Mouse (Mus musculus): ENCODE data around the gene Vmn1r204. TPM values are rescaled to one million over a fixed set of nuclear protein-coding genes. Genes with fewer than 3 reads are reported as not detected.
"Not testable (repeated sequence)": the region's sequence is repeated elsewhere in the genome, so short reads cannot be mapped to it uniquely, and the experiment has no call there.

Vmn1r204 gene
- not detected for polyA plus RNA-seq (2017; shearing (Covaris generic))

GRCm38 (mm10) chr13:22552898-22553297 lies at the start of gene Vmn1r204:
TSS of gene Vmn1r204 (plus strand) at chr13:22553198.
- ATAC-seq = not testable (repeated sequence)

- no peak for ATAC-seq
Observed at GRCm38 (mm10) chr13:22505281-22505680, 47.7 kb upstream of the Vmn1r204 start, which contains the start of gene Vmn1r202. TSS of gene Vmn1r202 (minus strand) at chr13:22505381.

- ATAC-seq = no peak
Observed at GRCm38 (mm10) chr13:22517814-22518213, 35.2 kb upstream of the Vmn1r204 start, which contains the start of gene Vmn1r203. TSS of gene Vmn1r203 (plus strand) at chr13:22518114.

- not testable (repeated sequence) for ATAC-seq
Observed at GRCm38 (mm10) chr13:22574911-22575310, 21.9 kb downstream of the Vmn1r204 start.

GRCm38 (mm10) chr13:22583336-22583735 lies 30.3 kb downstream of the Vmn1r204 start:
- not testable (repeated sequence) for ATAC-seq

GRCm38 (mm10) chr13:22592900-22593299 lies 39.9 kb downstream of the Vmn1r204 start, which contains the start of gene Vmn1r205:
TSS of gene Vmn1r205 (minus strand) at chr13:22593000.
- ATAC-seq = no peak

Other genes starting within 250 kb of the Vmn1r204 start
- gene Vmn1r197, start 228.6 kb upstream of the Vmn1r204 start, polyA plus RNA-seq (2017; shearing (Covaris generic)) = under 1 TPM in 1 of 3 experiments, not detected in 2; 0.08 TPM
- not detected for gene Vmn1r198, start 202.8 kb upstream of the Vmn1r204 start, polyA plus RNA-seq (2017; shearing (Covaris generic))
- not detected for gene Vmn1r199, start 173.4 kb upstream of the Vmn1r204 start, polyA plus RNA-seq (2017; shearing (Covaris generic))
- not detected for gene Vmn1r200, start 162.8 kb upstream of the Vmn1r204 start, polyA plus RNA-seq (2017; shearing (Covaris generic))
- under 1 TPM in 1 of 3 experiments, not detected in 2; 0.07 TPM for gene Vmn1r201, start 81.3 kb upstream of the Vmn1r204 start, polyA plus RNA-seq (2017; shearing (Covaris generic))
- gene Vmn1r202, start 47.8 kb upstream of the Vmn1r204 start, polyA plus RNA-seq (2017; shearing (Covaris generic)) = not detected
- gene Vmn1r203, start 35.1 kb upstream of the Vmn1r204 start, polyA plus RNA-seq (2017; shearing (Covaris generic)) = under 1 TPM in 2 of 3 experiments, not detected in 1; 0.17 to 0.18 TPM
- not detected for gene Vmn1r205, start 39.8 kb downstream of the Vmn1r204 start, polyA plus RNA-seq (2017; shearing (Covaris generic))
- not detected for gene Vmn1r206, start 71.1 kb downstream of the Vmn1r204 start, polyA plus RNA-seq (2017; shearing (Covaris generic))
- under 1 TPM in 1 of 3 experiments, not detected in 2; 0.08 TPM for gene Vmn1r207-ps, start 176.4 kb downstream of the Vmn1r204 start, polyA plus RNA-seq (2017; shearing (Covaris generic))
- gene Vmn1r208, start 224.2 kb downstream of the Vmn1r204 start, polyA plus RNA-seq (2017; shearing (Covaris generic)) = not detected